Mouse (Mus musculus) left cerebral cortex, adult 8-10 months (tissue): ENCODE data around the gene Tbc1d21. TPM values are rescaled to one million over a fixed set of nuclear protein-coding genes. Genes with fewer than 3 reads are reported as not detected.

Experiments
- DNase-seq, 2 experiments: peaks; one replicate each; pipeline ENCODE4 v3.0.0; 2022; ENCODE audit warnings: low spot score in 2 of 2
- total RNA-seq, 4 experiments: library from RNA; stranded (reverse); gene quantifications; 2 replicates each; pipeline ENCODE4 v1.2.4; 2022

Tbc1d21 gene
- total RNA-seq = not detected

- DNase-seq = no peak
Observed at GRCm38 (mm10) chr9:58370355-58370754, at the start of gene Tbc1d21. TSS of gene Tbc1d21 (minus strand) at chr9:58370455.

- no peak for DNase-seq
Observed at GRCm38 (mm10) chr9:58411556-58411955, 41.3 kb upstream of the Tbc1d21 start.

GRCm38 (mm10) chr9:58410057-58410735, 39.9 kb upstream of the Tbc1d21 start:
- DNase-seq = no peak

GRCm38 (mm10) chr9:58409247-58409646, 39.0 kb upstream of the Tbc1d21 start:
- DNase-seq = peak in 1 of 2 experiments; percentile 25

GRCm38 (mm10) chr9:58404412-58404811, 34.2 kb upstream of the Tbc1d21 start:
- no peak for DNase-seq

DNA sequence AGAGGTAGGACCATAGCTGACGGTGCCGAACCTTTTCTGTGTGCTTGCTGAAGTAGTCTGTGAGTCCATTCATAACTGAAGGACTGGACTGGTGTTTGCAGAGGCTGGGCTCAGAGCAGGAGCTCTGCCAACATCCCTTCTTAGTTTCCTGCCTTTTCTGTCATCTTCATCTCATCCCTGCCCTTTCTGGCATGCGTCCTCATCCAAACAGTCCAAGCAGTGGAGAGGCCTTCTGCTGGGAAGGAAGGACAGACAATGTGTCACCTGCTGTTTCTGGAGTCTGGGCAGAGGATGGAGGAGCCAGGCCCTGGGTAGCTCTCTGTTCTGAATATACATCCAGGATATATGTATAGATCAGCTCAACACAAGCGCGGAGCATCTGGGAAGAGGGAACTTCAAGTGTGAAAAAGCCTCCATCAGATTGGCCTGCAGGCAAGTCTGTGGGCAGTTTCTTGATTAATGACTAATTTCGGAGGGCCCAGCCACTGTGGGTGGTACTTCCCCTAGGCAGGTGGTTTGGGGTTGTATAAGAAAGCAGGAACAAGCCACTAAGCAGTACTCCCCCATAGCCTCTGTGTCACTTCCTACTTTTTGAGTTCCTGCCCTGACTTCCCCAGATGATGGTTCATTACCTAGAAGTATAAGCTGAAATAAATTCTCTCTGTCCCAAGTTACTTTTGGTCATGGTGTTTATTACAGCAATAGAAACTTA, 31.3 kb upstream of the Tbc1d21 start:
- DNase-seq = no peak

GRCm38 (mm10) chr9:58399609-58400008, 29.4 kb upstream of the Tbc1d21 start:
- DNase-seq = no peak

DNA sequence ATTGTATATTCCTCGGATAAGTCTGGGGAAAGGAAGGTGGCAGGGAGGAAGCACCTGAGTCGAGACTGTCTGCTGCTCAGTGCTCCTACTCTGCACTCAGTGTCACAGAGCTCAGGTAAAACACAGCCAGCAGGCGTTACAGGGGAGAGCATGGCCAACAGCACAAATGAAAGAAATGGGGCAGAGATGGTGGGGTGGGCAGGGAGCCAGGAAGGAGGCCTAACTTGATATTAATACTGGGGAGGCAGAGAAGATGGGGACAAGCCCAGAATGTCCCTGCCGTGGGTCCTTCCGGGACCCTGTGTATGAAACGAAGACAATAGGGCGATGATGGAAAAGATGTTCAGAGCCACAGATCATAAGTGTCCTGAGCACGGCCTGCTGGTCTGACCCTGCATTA, 24.4 kb upstream of the Tbc1d21 start:
- DNase-seq = no peak

DNA sequence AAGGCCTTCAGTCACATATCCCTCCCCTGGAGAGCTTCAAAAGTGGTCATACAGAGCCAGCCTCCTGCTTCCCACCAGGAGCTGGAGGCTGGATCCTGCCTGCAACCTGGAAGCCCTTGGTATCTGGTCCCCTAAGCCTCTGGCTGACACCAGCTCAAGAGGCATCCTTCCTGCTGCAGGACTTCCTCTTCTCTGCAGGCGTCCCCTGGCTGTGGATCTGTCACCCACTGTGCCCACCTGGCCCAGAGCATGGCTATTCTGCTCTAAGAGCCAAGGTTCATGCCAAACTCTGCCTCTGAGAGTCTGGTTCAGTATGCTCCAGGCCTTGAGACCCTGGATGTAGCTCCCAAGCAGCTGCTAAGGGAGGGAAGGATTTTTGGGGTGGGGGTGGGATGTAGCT, 23.6 kb upstream of the Tbc1d21 start:
- DNase-seq = no peak

DNA sequence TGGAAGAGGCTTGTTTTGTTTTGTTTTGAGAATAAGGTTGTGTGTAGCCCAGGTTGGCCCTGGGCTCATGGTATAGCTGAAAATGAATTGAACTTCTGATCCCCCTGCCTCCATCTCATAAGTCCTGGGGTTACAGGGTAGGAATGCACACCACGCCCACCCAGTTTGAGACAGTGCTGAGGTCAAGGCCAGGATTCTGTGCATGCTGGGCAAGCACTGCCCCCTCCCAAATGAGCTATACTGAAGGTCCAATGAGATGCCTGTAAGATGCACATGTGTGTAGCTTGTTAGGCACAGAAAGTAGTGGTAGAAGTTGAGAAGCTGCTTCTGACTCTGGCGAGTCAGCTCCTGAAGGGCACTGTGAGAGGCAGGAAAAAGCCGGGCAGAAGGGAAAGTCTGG, 18.1 kb upstream of the Tbc1d21 start:
- no peak for DNase-seq

DNA sequence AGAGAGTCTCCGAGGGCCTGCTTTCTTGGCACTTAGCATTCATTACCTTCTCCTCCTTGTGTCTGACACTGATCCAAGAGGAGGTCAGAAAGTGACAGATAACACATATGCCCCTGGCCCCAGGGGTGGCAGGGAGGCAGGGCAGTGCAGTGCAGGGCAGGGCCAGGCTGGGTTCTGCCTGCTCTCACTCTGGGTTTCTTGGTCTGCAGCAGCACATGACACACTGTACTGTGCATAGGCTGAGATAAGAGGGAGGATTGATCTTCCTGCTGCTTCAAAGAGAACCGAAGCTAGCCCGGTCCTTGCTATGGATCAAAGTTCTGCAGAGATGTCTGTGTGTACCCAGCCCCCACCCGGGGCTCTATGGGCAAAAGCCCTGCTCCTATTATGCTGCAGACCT, 8.6 kb upstream of the Tbc1d21 start:
- DNase-seq = no peak

- peak; percentile 27 to 81 for DNase-seq
Observed at GRCm38 (mm10) chr9:58373912-58374431, 3.7 kb upstream of the Tbc1d21 start.

DNA sequence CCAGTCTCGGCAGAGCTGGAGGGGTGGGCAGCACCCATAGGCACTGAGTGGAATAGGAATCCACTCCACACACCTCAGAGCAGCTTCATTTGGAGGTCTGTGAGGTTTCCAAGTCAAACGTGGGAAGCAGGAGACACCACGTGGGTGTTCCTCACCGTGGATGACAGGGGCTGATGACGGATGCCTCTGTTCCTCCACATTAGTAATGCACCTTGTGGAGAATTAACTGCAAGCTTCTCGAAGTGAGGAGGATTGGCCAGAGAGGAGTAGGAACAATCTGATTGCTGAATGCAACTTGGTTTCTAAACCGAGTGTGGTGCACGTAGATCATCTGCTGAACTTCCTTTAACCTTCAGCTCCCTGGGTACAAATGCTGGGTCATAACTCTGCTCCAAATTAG, 1.7 kb upstream of the Tbc1d21 start:
- DNase-seq = no peak

GRCm38 (mm10) chr9:58369644-58370043, 611 bp downstream of the Tbc1d21 start:
- no peak for DNase-seq

GRCm38 (mm10) chr9:58364325-58364724, 5.9 kb downstream of the Tbc1d21 start:
- DNase-seq = peak in 1 of 2 experiments; percentile 23

- no peak for DNase-seq
Observed at GRCm38 (mm10) chr9:58361956-58362355, 8.3 kb downstream of the Tbc1d21 start.

DNA sequence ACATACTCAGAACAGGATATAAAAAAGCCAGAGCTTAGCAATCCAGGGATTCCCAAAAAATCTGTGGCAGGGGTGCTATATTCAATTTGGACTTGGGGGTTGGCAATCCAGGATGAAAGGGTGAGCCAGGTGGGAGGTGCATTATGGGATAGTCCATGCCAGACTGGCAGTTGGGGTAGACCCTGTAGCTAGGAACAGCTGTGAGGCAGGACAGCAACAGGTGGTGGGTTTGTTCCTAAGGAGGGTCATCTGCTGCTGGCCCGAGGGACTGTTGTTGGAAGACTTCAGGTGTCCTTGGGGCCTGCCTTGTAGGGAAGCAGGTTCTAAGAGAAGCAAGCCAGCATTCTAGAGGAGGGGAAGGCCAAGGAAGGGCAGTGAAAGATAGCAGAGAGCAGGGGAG, 8.9 kb downstream of the Tbc1d21 start:
- no peak for DNase-seq

GRCm38 (mm10) chr9:58355262-58356050, 14.8 kb downstream of the Tbc1d21 start:
- no peak for DNase-seq

GRCm38 (mm10) chr9:58354701-58355100, 15.6 kb downstream of the Tbc1d21 start:
- DNase-seq = no peak

DNA sequence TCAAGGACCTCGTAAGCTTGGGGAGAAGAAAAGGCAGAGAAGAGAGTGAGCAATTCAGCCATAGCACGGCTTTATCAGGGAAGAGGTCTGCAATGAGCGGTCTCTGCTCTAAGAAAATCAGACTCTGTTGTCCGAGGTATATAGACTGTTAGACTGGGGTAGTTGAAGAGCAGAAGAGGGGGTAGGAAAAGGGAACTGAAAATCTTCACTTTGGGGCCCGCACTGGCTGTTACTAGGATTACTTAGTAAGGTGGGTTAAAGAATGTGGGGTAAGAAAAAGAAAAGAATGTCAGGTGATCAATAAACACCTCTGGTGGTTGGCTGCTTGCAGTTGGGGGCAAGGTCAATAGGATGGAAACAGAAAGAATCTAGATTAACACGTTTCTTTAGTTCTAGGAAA, 17.0 kb downstream of the Tbc1d21 start:
- DNase-seq = no peak

- no peak for DNase-seq
Observed at GRCm38 (mm10) chr9:58347795-58348194, 22.5 kb downstream of the Tbc1d21 start.

DNA sequence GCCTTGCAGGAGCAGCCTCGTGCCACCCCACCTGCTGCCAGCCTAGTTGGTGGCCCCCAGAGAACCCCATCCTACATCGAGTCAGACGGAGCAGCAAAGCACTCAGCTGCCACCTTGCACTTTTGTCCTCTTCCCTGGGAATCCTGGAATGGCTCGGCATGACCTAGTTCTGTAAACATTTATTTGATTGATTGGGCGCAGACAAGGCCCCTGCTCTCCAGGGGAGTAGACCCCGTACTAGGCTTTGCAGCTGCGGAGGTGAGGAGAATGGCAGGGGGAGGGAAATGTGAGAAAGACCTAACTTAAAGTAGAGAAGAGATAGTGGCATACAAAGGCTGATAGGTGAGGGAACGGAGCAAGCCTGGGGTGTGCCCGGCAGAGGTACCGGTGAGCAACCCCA, 23.8 kb downstream of the Tbc1d21 start:
- DNase-seq = no peak
